Mouse (Mus musculus): ENCODE results near the gene Rxfp4.
"Not testable (repeated sequence)": the region's sequence is repeated elsewhere in the genome, so short reads cannot be mapped to it uniquely, and the experiment has no call there.

Rxfp4 gene

DNA sequence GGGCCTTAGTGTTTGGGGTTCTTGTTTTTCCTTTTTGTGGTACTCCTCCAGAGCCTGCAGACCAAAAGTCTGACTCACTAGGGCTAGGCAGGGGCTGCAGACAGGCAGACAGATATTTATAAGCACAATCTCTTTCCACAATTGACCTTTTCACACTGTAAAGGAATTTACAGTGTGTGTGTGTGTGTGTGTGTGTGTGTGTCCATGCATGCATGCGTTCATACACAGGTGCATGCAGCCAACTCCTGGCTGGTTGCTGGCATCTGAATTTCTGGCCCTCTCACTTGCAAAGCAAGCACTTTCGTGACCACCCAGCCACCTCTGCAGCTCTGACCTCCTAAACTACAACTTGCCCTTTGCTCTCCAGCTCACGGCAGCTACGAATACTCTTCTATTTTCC, 43.9 kb downstream of the Rxfp4 start:
- no peak for DNase-seq (ENCODE audit: low spot score)

DNA sequence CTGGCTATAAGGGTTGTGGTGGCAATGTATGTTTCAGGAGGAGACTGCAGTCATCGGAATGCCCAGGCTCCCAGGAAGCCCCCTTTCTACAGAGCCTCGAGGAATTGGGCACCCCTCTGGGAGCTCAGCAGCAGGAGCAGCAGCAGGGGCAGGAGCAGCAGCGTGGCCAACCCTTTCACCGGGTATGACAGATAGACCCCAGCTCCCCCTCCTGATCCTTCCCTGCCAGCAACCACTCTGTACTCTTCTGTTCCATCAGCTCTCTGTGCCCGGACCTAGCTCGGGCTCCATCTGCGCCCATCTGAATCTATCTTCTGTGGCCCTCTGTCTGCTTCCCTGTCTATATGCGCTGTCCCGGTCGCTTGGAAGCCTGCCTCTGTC, 45.2 kb downstream of the Rxfp4 start:
- no peak for DNase-seq (ENCODE audit: low spot score)

DNA sequence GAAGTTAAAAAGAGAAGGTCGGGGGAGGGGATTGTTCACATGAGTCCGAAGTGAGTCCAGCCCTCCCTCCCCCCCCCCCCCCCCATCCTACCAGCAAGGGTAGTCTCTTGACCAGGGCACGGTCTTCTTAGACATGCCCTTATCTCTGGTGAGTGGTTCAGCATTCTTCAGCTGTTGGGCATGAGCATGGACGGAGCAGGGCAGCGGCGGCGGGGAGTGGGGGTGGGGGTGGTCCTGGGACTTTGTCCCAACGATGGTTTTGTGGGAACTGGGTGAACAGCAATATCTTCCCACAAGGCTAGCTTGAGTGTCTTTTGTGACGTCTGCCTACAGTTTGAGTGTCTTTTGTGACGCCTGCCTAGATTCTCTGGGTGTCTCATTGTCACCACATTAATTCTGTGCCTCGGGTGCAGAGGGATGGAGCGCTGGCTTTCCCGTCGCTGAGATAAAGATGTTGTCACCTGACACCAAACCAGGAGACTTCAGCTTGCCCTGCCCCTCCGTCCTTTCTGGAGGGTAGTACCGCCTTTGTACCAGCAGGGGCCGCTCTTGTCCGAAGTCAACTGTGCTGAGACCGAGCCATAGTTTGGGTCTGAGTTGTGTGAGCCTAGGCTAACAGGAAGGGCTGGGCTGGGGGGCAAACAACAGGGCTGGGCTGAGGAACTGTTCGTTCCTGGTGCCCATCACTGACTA, 45.7 kb downstream of the Rxfp4 start:
- peak; percentile 91 for DNase-seq (ENCODE audit: low spot score)

DNA sequence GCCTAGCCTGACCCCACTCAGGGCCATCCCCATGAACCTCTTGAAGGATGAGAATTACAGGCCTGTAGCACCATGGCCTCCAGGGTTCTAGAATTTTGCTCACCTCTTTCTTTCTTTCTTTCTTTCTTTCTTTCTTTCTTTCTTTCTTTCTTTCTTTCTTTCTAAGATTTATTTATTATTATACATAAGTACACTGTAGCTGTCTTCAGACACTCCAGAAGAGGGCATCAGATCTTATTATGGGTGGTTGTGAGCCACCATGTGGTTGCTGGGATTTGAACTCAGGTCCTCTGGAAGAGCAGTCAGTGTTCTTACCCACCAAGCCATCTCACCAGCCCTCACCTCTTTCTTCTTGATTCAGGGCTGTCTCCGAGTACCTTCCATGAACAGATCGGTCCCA, 47.3 kb downstream of the Rxfp4 start, which contains the start of gene Arhgef2:
Arhgef2 (plus strand) TSS at position 301 of the 400 bp plus-strand sequence.
- DNase-seq (ENCODE audit: low spot score) = not testable (repeated sequence)

DNA sequence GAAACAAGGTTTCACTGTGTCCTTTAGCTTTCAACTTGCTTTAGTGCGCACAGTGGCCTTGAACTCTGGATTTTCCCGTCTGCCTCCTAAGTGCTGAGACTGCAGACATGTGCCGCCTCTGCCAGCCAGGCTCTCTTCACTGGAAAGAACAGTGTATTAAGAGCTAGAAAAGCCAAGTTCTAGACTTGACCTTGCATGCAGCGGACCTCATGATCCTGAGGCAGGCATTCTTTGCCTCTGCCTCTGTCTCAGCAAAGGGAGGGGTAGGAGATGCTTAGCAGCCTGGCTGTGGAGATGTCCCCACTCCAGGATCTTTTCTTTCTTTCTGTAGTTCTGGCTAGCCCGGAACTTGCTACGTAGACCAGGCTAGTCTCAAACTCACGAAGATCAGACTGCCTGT, 48.1 kb downstream of the Rxfp4 start:
- DNase-seq (ENCODE audit: low spot score) = no peak

DNA sequence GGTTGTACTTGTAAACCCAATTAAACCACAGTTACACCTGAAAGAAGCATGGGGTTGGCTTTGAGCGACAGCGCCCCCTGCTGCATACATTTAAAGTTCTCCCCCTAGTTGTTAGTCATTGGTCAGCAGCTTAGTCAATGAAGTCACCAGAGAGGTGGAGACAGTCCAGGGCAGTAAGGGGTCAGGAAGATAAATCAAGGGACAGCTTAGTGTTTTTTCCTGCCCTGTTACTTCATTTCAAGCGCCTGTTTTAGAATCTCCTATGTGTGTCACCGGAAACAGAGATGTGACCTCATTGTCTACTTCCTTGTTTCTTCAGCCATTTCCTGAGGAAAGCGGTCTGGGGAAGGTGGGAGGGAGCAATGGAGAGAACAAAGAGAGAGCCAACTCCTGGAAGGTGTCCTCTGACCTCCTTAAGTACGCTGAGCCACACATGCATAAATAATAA, 49.2 kb downstream of the Rxfp4 start:
- DNase-seq (ENCODE audit: low spot score) = peak; percentile 88

DNA sequence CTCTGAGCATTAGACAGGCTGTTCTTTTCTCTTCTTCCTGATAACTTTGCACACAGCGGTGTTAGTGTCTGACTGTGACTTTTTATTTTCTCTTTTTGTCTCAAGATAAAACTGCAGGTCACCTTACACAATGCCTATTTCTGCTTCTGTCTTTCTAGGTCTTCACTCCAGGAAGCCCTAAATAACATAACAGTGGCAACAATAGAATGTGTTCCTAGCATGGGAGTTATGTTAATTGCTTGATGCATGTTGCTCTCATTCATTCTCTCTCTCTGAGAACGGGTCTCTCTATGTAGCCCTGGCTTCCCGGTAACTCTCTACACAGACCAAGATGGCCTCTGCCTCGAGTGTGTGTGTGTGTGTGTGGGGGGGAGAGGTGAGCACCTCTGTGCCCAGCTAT, 50.5 kb downstream of the Rxfp4 start:
- DNase-seq (ENCODE audit: low spot score) = no peak
